Mouse (Mus musculus): Measurements from ENCODE around the gene Ckap5. TPM values are rescaled to one million over a fixed set of nuclear protein-coding genes. Genes with fewer than 3 reads are reported as not detected.

Gene Ckap5
- polyA plus RNA-seq, 1 experiment from 2014 or later: 44.0 TPM

DNA sequence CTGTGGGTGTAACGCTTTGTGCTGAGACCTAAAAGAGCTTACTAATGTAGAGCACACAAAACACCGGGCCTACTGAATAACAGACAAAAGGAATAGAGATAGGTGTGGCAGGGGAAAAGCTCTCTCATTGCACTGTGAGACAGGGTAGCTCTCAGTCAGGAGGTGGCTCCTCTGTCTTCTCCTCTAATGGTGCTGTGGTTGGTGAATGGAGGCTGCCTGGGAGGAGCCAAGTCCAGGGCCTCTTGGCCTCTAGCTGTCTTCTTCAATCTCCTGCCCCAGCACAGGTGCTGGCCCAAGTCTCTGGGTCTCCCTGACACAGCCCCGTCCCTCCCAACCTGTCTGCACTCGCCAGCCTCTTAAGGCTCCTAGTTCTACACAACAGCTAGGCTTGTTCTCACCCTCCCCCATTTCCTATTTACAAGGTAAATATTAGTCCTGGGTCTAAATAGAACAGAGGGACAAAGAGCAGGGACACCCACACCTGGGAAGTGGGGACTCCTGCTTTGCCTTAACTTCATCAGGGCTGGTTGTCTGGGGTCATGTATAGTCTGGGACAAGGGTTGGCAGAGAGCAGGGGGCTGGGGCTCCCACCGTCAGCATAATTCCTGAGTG is 110.3 kb downstream of the Ckap5 start:
- no peak for TF ChIP-seq CTCF (IDR thresholded peaks at IDR 0.05; ENCODE audit: low read depth)
- Histone ChIP-seq H3K4me2 (ENCODE audit: low read length) (no peak overlapping the region), H3K27me3 (ENCODE audit: insufficient read depth, low read length) (no peaks in the 10 kb centered on the region), H3K27ac (no peak overlapping the region), H3K9ac (ENCODE audit: low read depth, low read length) (no peak overlapping the region), H3K4me3 (replicated peaks; ENCODE audit: low read depth, low read length) (no peak overlapping the region), H3K9me3 (replicated peaks; ENCODE audit: low read length) (no peaks in the 10 kb centered on the region), H3K4me1 (replicated peaks; ENCODE audit: insufficient read depth, low read length) (no peaks in the 10 kb centered on the region), H3K36me3 (ENCODE audit: insufficient read depth, low read length) (no peaks in the 10 kb centered on the region)
- DNase-seq (ENCODE audit: low spot score) (no peak), ATAC-seq (replicated peaks; ENCODE audit: low FRiP score, low read depth) (no peak)
- WGBS: 77% methylated on average over 5 of the region's 5 CpGs

DNA sequence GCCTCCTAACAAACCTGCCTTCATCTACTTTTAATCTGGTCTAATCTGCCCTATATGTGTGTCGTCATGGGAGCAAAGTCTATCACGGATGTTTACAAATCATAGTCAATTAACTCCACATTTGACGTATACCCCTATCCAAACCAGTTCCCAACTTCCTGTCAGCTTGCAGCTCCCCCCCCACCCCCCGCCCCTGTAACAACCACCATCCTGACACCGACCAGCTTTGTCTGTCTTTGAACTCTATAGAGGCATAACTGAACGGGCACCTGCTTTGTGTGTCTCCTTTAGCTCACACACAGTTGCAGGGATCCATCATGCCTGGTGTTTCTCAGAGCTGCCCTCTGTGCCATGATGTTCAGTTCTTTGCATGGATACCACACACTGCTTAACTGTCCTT is 112.4 kb downstream of the Ckap5 start:
- no peak for ATAC-seq (replicated peaks; ENCODE audit: low FRiP score, low read depth)

DNA sequence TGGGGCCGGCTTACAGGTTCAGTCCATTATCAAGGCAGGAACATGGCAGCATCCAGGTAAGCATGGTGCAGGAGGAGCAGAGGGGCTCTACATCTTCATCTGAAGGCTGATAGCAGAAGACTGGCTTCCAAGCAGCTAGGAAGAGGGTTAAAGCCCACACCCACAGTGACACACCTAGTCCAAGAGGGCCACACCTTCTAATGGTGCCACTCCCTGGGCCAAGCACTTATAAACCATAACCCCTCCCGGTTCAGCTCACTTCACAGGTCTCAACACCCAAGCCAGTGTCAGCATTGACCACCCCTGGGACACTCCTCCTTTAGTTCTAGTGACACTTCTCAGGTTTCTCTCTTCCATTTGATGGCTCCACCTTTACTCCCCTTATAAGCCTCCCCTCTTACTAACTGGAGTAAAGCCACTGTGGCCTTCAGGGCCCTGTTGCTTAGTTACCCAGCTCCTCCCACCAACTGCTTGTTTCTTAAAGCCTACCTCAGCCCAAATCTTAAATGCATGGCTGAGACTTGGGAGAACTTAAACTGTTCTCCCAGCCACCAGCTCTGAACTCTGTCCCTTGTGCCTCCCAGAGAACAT is 116.4 kb downstream of the Ckap5 start:
- Histone ChIP-seq H3K9ac (ENCODE audit: low read depth, low read length) (no peak overlapping the region), H3K27me3 (ENCODE audit: insufficient read depth, low read length) (no peaks in the 10 kb centered on the region), H3K4me3 (replicated peaks; ENCODE audit: low read depth, low read length) (no peak overlapping the region), H3K9me3 (replicated peaks; ENCODE audit: low read length) (no peaks in the 10 kb centered on the region), H3K36me3 (ENCODE audit: insufficient read depth, low read length) (peaks cover 38% of the 10 kb centered on the region), H3K27ac (no peak overlapping the region), H3K4me1 (replicated peaks; ENCODE audit: insufficient read depth, low read length) (no peaks in the 10 kb centered on the region), H3K4me2 (ENCODE audit: low read length) (no peak overlapping the region)
- 71% methylated on average over 2 of the region's 2 CpGs for WGBS
- DNase-seq (ENCODE audit: low spot score): no peak
- TF ChIP-seq CTCF (IDR thresholded peaks at IDR 0.05; ENCODE audit: low read depth): no peak
- ATAC-seq (replicated peaks; ENCODE audit: low FRiP score, low read depth): no peak

More for the DNA sequence above, 112.4 kb downstream of the Ckap5 start:
- H3K36me3 ChIP-seq (ENCODE audit: insufficient read depth, low read length): no peaks in the 10 kb centered on the region
- H3K9me3 ChIP-seq (replicated peaks; ENCODE audit: low read length): no peaks in the 10 kb centered on the region
- H3K4me2 ChIP-seq (ENCODE audit: low read length): no peak overlapping the region
- WGBS: 75% methylated on average over 6 of the region's 6 CpGs
- no peak overlapping the region for H3K27ac ChIP-seq
- no peak overlapping the region for H3K4me3 ChIP-seq (replicated peaks; ENCODE audit: low read depth, low read length)
- H3K27me3 ChIP-seq (ENCODE audit: insufficient read depth, low read length): no peaks in the 10 kb centered on the region
- H3K9ac ChIP-seq (ENCODE audit: low read depth, low read length): no peak overlapping the region
- no peak for DNase-seq (ENCODE audit: low spot score)
- TF ChIP-seq CTCF (IDR thresholded peaks at IDR 0.05; ENCODE audit: low read depth): no peak
- H3K4me1 ChIP-seq (replicated peaks; ENCODE audit: insufficient read depth, low read length): no peaks in the 10 kb centered on the region

DNA sequence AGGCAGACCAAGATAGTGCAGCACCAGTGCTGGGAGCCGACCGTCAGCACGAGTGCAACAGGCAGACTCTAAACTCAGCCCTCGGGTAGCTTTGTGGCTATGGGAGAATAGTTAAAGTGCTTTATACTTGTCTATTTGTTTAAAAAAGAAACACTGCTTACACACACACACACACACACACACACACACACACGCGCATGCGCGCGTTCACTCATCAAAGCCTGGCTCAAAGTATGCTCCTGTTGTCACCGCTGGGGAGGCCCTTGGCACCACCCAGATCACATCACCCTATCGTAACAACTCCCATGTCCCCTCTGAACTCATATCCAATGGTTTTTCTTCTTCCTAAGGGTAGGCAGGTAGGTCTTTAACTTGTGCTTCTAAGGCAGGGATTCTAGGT is 117.5 kb downstream of the Ckap5 start:
- H3K4me2 ChIP-seq (ENCODE audit: low read length): no peak overlapping the region
- no peak overlapping the region for H3K9ac ChIP-seq (ENCODE audit: low read depth, low read length)
- no peaks in the 10 kb centered on the region for H3K4me1 ChIP-seq (replicated peaks; ENCODE audit: insufficient read depth, low read length)
- H3K27me3 ChIP-seq (ENCODE audit: insufficient read depth, low read length): no peaks in the 10 kb centered on the region
- no peak overlapping the region for H3K27ac ChIP-seq
- TF ChIP-seq CTCF (IDR thresholded peaks at IDR 0.05; ENCODE audit: low read depth): no peak
- ATAC-seq (replicated peaks; ENCODE audit: low FRiP score, low read depth) (no peak), DNase-seq (ENCODE audit: low spot score) (no peak)
- H3K4me3 ChIP-seq (replicated peaks; ENCODE audit: low read depth, low read length): no peak overlapping the region
- no peaks in the 10 kb centered on the region for H3K9me3 ChIP-seq (replicated peaks; ENCODE audit: low read length)
- peaks cover 38% of the 10 kb centered on the region for H3K36me3 ChIP-seq (ENCODE audit: insufficient read depth, low read length)
- 94% methylated on average over 11 of the region's 11 CpGs for WGBS

DNA sequence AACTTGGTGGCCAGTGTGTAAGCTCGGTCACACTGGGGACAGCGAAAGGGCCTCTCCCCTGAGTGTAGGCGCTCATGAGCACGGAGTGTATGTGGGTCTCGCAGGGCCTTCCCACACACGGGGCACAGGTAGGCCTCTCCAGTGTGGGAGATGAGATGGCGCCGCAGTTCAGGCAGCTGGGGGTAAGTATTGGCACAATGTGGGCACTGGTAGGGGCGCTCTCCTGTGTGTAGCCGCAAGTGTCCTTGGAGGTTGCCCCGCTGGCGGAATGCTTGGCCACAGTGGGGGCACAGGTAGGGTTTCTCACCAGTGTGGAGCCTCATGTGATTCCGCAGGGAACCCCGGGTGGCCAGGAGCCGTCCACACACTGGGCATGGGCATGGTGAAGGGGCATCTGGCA is 118.8 kb downstream of the Ckap5 start:
- no peak for DNase-seq (ENCODE audit: low spot score)
- no peak overlapping the region for H3K4me2 ChIP-seq (ENCODE audit: low read length)
- no peak overlapping the region for H3K9ac ChIP-seq (ENCODE audit: low read depth, low read length)
- H3K4me1 ChIP-seq (replicated peaks; ENCODE audit: insufficient read depth, low read length): no peaks in the 10 kb centered on the region
- TF ChIP-seq CTCF (IDR thresholded peaks at IDR 0.05; ENCODE audit: low read depth): no peak
- H3K27me3 ChIP-seq (ENCODE audit: insufficient read depth, low read length): no peaks in the 10 kb centered on the region
- peaks cover 38% of the 10 kb centered on the region for H3K36me3 ChIP-seq (ENCODE audit: insufficient read depth, low read length)
- no peak overlapping the region for H3K27ac ChIP-seq
- H3K9me3 ChIP-seq (replicated peaks; ENCODE audit: low read length): no peaks in the 10 kb centered on the region
- H3K4me3 ChIP-seq (replicated peaks; ENCODE audit: low read depth, low read length): no peak overlapping the region
- 98% methylated on average over 15 of the region's 15 CpGs for WGBS
- no peak for ATAC-seq (replicated peaks; ENCODE audit: low FRiP score, low read depth)

DNA sequence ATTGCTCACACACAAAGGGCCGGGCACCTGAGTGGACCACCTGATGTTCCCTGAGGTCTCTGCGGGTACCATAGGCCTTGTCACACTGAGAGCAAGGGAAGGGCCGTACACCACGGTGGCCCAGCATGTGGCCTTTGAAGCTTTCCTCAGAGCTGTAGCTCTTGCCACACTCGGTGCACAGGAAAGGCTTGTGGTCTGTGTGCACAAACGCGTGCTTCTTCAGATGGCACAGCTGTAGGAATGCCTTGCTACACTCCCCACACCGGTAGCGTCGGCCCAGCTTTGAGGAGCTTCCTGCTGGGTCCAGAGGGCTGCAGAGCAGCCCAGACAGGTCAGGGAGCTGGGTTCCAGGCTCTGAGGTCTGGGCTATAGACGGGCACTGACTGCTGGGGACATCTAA is 119.2 kb downstream of the Ckap5 start:
- DNase-seq (ENCODE audit: low spot score): no peak
- H3K4me3 ChIP-seq (replicated peaks; ENCODE audit: low read depth, low read length): no peak overlapping the region
- H3K27me3 ChIP-seq (ENCODE audit: insufficient read depth, low read length): no peaks in the 10 kb centered on the region
- H3K9me3 ChIP-seq (replicated peaks; ENCODE audit: low read length): no peaks in the 10 kb centered on the region
- peaks cover 38% of the 10 kb centered on the region for H3K36me3 ChIP-seq (ENCODE audit: insufficient read depth, low read length)
- ATAC-seq (replicated peaks; ENCODE audit: low FRiP score, low read depth): no peak
- no peak for TF ChIP-seq CTCF (IDR thresholded peaks at IDR 0.05; ENCODE audit: low read depth)
- no peak overlapping the region for H3K27ac ChIP-seq
- no peak overlapping the region for H3K4me2 ChIP-seq (ENCODE audit: low read length)
- H3K4me1 ChIP-seq (replicated peaks; ENCODE audit: insufficient read depth, low read length): 0 out of 2 replicates have a peak, but pooled peaks cover 2% of the 10 kb centered on the region
- WGBS: 95% methylated on average over 11 of the region's 11 CpGs
- no peak overlapping the region for H3K9ac ChIP-seq (ENCODE audit: low read depth, low read length)

Measured in kidney, postnatal 0 days (tissue).